Mouse (Mus musculus): Measurements from ENCODE around the gene Rnase10. TPM values are rescaled to one million over a fixed set of nuclear protein-coding genes. Genes with fewer than 3 reads are reported as not detected.
"Not testable (repeated sequence)": the region's sequence is repeated elsewhere in the genome, so short reads cannot be mapped to it uniquely, and the experiment has no call there.

Gene Rnase10
- polyA plus RNA-seq, 1 experiment from 2014 or later: not detected

- H3K9ac ChIP-seq: no peak overlapping the region
Observed at GRCm38 (mm10) chr14:50979631-50980030, 27.9 kb upstream of the Rnase10 start.

GRCm38 (mm10) chr14:50981207-50981606 is 26.3 kb upstream of the Rnase10 start:
- H3K4me3 ChIP-seq: no peak overlapping the region
- no peaks in the 10 kb centered on the region for H3K9me3 ChIP-seq
- ATAC-seq (ENCODE audit: low FRiP score): no peak
- no peaks in the 10 kb centered on the region for H3K27me3 ChIP-seq
- no peaks in the 10 kb centered on the region for H3K36me3 ChIP-seq
- H3K9ac ChIP-seq: no peak overlapping the region
- H3K27ac ChIP-seq: no peak overlapping the region
- H3K4me1 ChIP-seq (replicated peaks): peaks cover 4% of the 10 kb centered on the region; the same call in 1 of the 2 replicates
- 52% methylated on average over 2 of the region's 2 CpGs for WGBS
- no peak overlapping the region for H3K4me2 ChIP-seq

More at GRCm38 (mm10) chr14:50979631-50980030, 27.9 kb upstream of the Rnase10 start:
- no peak overlapping the region for H3K27ac ChIP-seq
- H3K4me1 ChIP-seq (replicated peaks): peaks cover 4% of the 10 kb centered on the region; the same call in 1 of the 2 replicates
- no peaks in the 10 kb centered on the region for H3K36me3 ChIP-seq
- H3K4me3 ChIP-seq: no peak overlapping the region
- no peaks in the 10 kb centered on the region for H3K27me3 ChIP-seq
- H3K4me2 ChIP-seq: no peak overlapping the region
- no peaks in the 10 kb centered on the region for H3K9me3 ChIP-seq
- no peak for ATAC-seq (ENCODE audit: low FRiP score)

- no peak overlapping the region for H3K4me3 ChIP-seq
- no peaks in the 10 kb centered on the region for H3K27me3 ChIP-seq
- peaks cover under 1% of the 10 kb centered on the region; the same call in 1 of the 2 replicates for H3K4me1 ChIP-seq (replicated peaks)
- no peak overlapping the region for H3K4me2 ChIP-seq
- H3K36me3 ChIP-seq: no peaks in the 10 kb centered on the region
- no peaks in the 10 kb centered on the region for H3K9me3 ChIP-seq
- H3K27ac ChIP-seq: no peak overlapping the region
- H3K9ac ChIP-seq: no peak overlapping the region
- 91% methylated on average over 5 of the region's 5 CpGs for WGBS
- ATAC-seq (ENCODE audit: low FRiP score): no peak
Observed at GRCm38 (mm10) chr14:50981837-50982236, 25.7 kb upstream of the Rnase10 start.

- ATAC-seq (ENCODE audit: low FRiP score): no peak
- 83% methylated on average over 2 of the region's 2 CpGs for WGBS
Observed at GRCm38 (mm10) chr14:50987668-50988067, 19.9 kb upstream of the Rnase10 start.

GRCm38 (mm10) chr14:50991037-50991436 is 16.5 kb upstream of the Rnase10 start:
- no peaks in the 10 kb centered on the region for H3K27me3 ChIP-seq
- no peaks in the 10 kb centered on the region for H3K4me1 ChIP-seq (replicated peaks)
- H3K9ac ChIP-seq: no peak overlapping the region
- ATAC-seq (ENCODE audit: low FRiP score): no peak
- no peak overlapping the region for H3K4me2 ChIP-seq
- H3K9me3 ChIP-seq: no peaks in the 10 kb centered on the region
- H3K4me3 ChIP-seq: no peak overlapping the region
- H3K27ac ChIP-seq: no peak overlapping the region
- WGBS: 86% methylated on average over 3 of the region's 3 CpGs
- no peaks in the 10 kb centered on the region for H3K36me3 ChIP-seq

More at GRCm38 (mm10) chr14:50987668-50988067, 19.9 kb upstream of the Rnase10 start:
- no peak overlapping the region for H3K4me2 ChIP-seq
- no peaks in the 10 kb centered on the region for H3K36me3 ChIP-seq
- H3K9me3 ChIP-seq: no peaks in the 10 kb centered on the region
- no peaks in the 10 kb centered on the region for H3K4me1 ChIP-seq (replicated peaks)
- no peak overlapping the region for H3K27ac ChIP-seq
- no peak overlapping the region for H3K4me3 ChIP-seq
- H3K9ac ChIP-seq: no peak overlapping the region
- no peaks in the 10 kb centered on the region for H3K27me3 ChIP-seq

GRCm38 (mm10) chr14:50997088-50997487 is 10.5 kb upstream of the Rnase10 start:
- no peak for ATAC-seq (ENCODE audit: low FRiP score)
- Histone ChIP-seq H3K4me1 (replicated peaks) (no peaks in the 10 kb centered on the region), H3K27me3 (no peaks in the 10 kb centered on the region), H3K27ac (no peak overlapping the region), H3K4me3 (no peak overlapping the region), H3K4me2 (no peak overlapping the region), H3K9ac (no peak overlapping the region), H3K36me3 (no peaks in the 10 kb centered on the region), H3K9me3 (no peaks in the 10 kb centered on the region)
- WGBS: 83% methylated on average over 3 of the region's 3 CpGs

- no peak for ATAC-seq (ENCODE audit: low FRiP score)
- H3K9ac ChIP-seq: no peak overlapping the region
- H3K9me3 ChIP-seq: no peaks in the 10 kb centered on the region
- no peak overlapping the region for H3K27ac ChIP-seq
- no peaks in the 10 kb centered on the region for H3K4me1 ChIP-seq (replicated peaks)
- no peak overlapping the region for H3K4me3 ChIP-seq
- no peaks in the 10 kb centered on the region for H3K36me3 ChIP-seq
- 90% methylated on average over 2 of the region's 2 CpGs for WGBS
- H3K4me2 ChIP-seq: no peak overlapping the region
- no peaks in the 10 kb centered on the region for H3K27me3 ChIP-seq
Observed at GRCm38 (mm10) chr14:50997999-50998666, 9.4 kb upstream of the Rnase10 start.

GRCm38 (mm10) chr14:51007914-51008713 is 563 bp downstream of the Rnase10 start:
- no peak overlapping the region for H3K4me2 ChIP-seq
- H3K27me3 ChIP-seq: no peaks in the 10 kb centered on the region
- no peak for ATAC-seq (ENCODE audit: low FRiP score)
- H3K9ac ChIP-seq: no peak overlapping the region
- no peak overlapping the region for H3K4me3 ChIP-seq
- H3K9me3 ChIP-seq: no peaks in the 10 kb centered on the region
- H3K4me1 ChIP-seq (replicated peaks): no peaks in the 10 kb centered on the region
- WGBS: 87% methylated on average over 13 of the region's 13 CpGs
- H3K27ac ChIP-seq: no peak overlapping the region
- H3K36me3 ChIP-seq: no peaks in the 10 kb centered on the region

GRCm38 (mm10) chr14:51008781-51009180 is 1.2 kb downstream of the Rnase10 start:
- 90% methylated on average over 4 of the region's 4 CpGs for WGBS
- H3K27ac ChIP-seq: no peak overlapping the region
- no peaks in the 10 kb centered on the region for H3K4me1 ChIP-seq (replicated peaks)
- H3K4me2 ChIP-seq: no peak overlapping the region
- H3K9me3 ChIP-seq: no peaks in the 10 kb centered on the region
- no peaks in the 10 kb centered on the region for H3K27me3 ChIP-seq
- no peak overlapping the region for H3K4me3 ChIP-seq
- no peak for ATAC-seq (ENCODE audit: low FRiP score)
- no peaks in the 10 kb centered on the region for H3K36me3 ChIP-seq
- no peak overlapping the region for H3K9ac ChIP-seq

- H3K4me1 ChIP-seq (replicated peaks): no peaks in the 10 kb centered on the region
- H3K9me3 ChIP-seq: no peaks in the 10 kb centered on the region
- H3K36me3 ChIP-seq: no peaks in the 10 kb centered on the region
- no peak overlapping the region for H3K4me2 ChIP-seq
- no peak for ATAC-seq (ENCODE audit: low FRiP score)
- no peak overlapping the region for H3K27ac ChIP-seq
- H3K27me3 ChIP-seq: no peaks in the 10 kb centered on the region
- H3K4me3 ChIP-seq: no peak overlapping the region
- 88% methylated on average over 6 of the region's 6 CpGs for WGBS
- H3K9ac ChIP-seq: no peak overlapping the region
Observed at GRCm38 (mm10) chr14:51009572-51009971, 2.0 kb downstream of the Rnase10 start.

GRCm38 (mm10) chr14:51014724-51015123 is 7.2 kb downstream of the Rnase10 start:
- not testable (repeated sequence) for H3K9me3 ChIP-seq; H3K27me3 ChIP-seq; H3K9ac ChIP-seq; ATAC-seq (ENCODE audit: low FRiP score); H3K4me3 ChIP-seq; H3K27ac ChIP-seq; H3K4me2 ChIP-seq; H3K4me1 ChIP-seq (replicated peaks); H3K36me3 ChIP-seq
- 94% methylated on average over 3 of the region's 3 CpGs for WGBS

- no peaks in the 10 kb centered on the region for H3K36me3 ChIP-seq
- H3K9me3 ChIP-seq: no peaks in the 10 kb centered on the region
- ATAC-seq (ENCODE audit: low FRiP score): no peak
- no peak overlapping the region for H3K4me2 ChIP-seq
- H3K4me3 ChIP-seq: no peak overlapping the region
- H3K4me1 ChIP-seq (replicated peaks): no peaks in the 10 kb centered on the region
- H3K27ac ChIP-seq: no peak overlapping the region
- H3K9ac ChIP-seq: no peak overlapping the region
- H3K27me3 ChIP-seq: no peaks in the 10 kb centered on the region
Observed at GRCm38 (mm10) chr14:51015780-51016179, 8.2 kb downstream of the Rnase10 start.

GRCm38 (mm10) chr14:51017256-51017655 is 9.7 kb downstream of the Rnase10 start:
- no peak overlapping the region for H3K4me2 ChIP-seq
- H3K27me3 ChIP-seq: no peaks in the 10 kb centered on the region
- H3K36me3 ChIP-seq: no peaks in the 10 kb centered on the region
- no peaks in the 10 kb centered on the region for H3K4me1 ChIP-seq (replicated peaks)
- WGBS: 81% methylated on average over 3 of the region's 3 CpGs
- ATAC-seq (ENCODE audit: low FRiP score): no peak
- H3K9me3 ChIP-seq: no peaks in the 10 kb centered on the region
- H3K9ac ChIP-seq: no peak overlapping the region
- no peak overlapping the region for H3K27ac ChIP-seq
- H3K4me3 ChIP-seq: no peak overlapping the region
